Mouse (Mus musculus): ENCODE measurements around the gene Sel1l2. TPM values are rescaled to one million over a fixed set of nuclear protein-coding genes. Genes with fewer than 3 reads are reported as not detected.
A peak's percentile ranks its signal among the peaks of the same experiment; 100 is the strongest.

Gene Sel1l2
- not detected in 2 replicates for total RNA-seq (2017)

- ATAC-seq (replicated peaks; ENCODE audit: low read depth, poor library complexity, severe bottlenecking): peak; percentile 50
Observed at GRCm38 (mm10) chr2:140389525-140389924, at the start of gene Sel1l2. Gene Sel1l2 (minus strand): TSS chr2:140389706.

- ATAC-seq (replicated peaks; ENCODE audit: low read depth, poor library complexity, severe bottlenecking): no peak
Observed at GRCm38 (mm10) chr2:140439081-140439480, 49.6 kb upstream of the Sel1l2 start.

- ATAC-seq (replicated peaks; ENCODE audit: low read depth, poor library complexity, severe bottlenecking): peak; percentile 91
Observed at GRCm38 (mm10) chr2:140427283-140427682, 37.8 kb upstream of the Sel1l2 start.

GRCm38 (mm10) chr2:140425844-140426243 lies 36.3 kb upstream of the Sel1l2 start:
- peak; percentile 57; the same call in 1 of the 2 replicates for ATAC-seq (replicated peaks; ENCODE audit: low read depth, poor library complexity, severe bottlenecking)

- peak; percentile 29 for ATAC-seq (replicated peaks; ENCODE audit: low read depth, poor library complexity, severe bottlenecking)
Observed at GRCm38 (mm10) chr2:140395744-140396231, 6.3 kb upstream of the Sel1l2 start.

- peak; percentile 96 for ATAC-seq (replicated peaks; ENCODE audit: low read depth, poor library complexity, severe bottlenecking)
Observed at GRCm38 (mm10) chr2:140395179-140395578, 5.7 kb upstream of the Sel1l2 start, which contains the start of gene Macrod2. Gene Macrod2 (plus strand): TSS chr2:140395309.

GRCm38 (mm10) chr2:140364804-140365203 lies 24.7 kb downstream of the Sel1l2 start:
- ATAC-seq (replicated peaks; ENCODE audit: low read depth, poor library complexity, severe bottlenecking): no peak

GRCm38 (mm10) chr2:140359905-140360304 lies 29.6 kb downstream of the Sel1l2 start:
- no peak for ATAC-seq (replicated peaks; ENCODE audit: low read depth, poor library complexity, severe bottlenecking)

- ATAC-seq (replicated peaks; ENCODE audit: low read depth, poor library complexity, severe bottlenecking): no peak
Observed at GRCm38 (mm10) chr2:140342394-140342793, 47.1 kb downstream of the Sel1l2 start.

GRCm38 (mm10) chr2:140330508-140331306 lies 58.8 kb downstream of the Sel1l2 start:
- no peak for ATAC-seq (replicated peaks; ENCODE audit: low read depth, poor library complexity, severe bottlenecking)

- no peak for ATAC-seq (replicated peaks; ENCODE audit: low read depth, poor library complexity, severe bottlenecking)
Observed at GRCm38 (mm10) chr2:140302976-140303708, 86.4 kb downstream of the Sel1l2 start.

GRCm38 (mm10) chr2:140297155-140297554 lies 92.4 kb downstream of the Sel1l2 start:
- ATAC-seq (replicated peaks; ENCODE audit: low read depth, poor library complexity, severe bottlenecking): no peak

GRCm38 (mm10) chr2:140293820-140294219 lies 95.7 kb downstream of the Sel1l2 start:
- no peak for ATAC-seq (replicated peaks; ENCODE audit: low read depth, poor library complexity, severe bottlenecking)

GRCm38 (mm10) chr2:140280808-140281207 lies 108.7 kb downstream of the Sel1l2 start:
- ATAC-seq (replicated peaks; ENCODE audit: low read depth, poor library complexity, severe bottlenecking): no peak

- no peak for ATAC-seq (replicated peaks; ENCODE audit: low read depth, poor library complexity, severe bottlenecking)
Observed at GRCm38 (mm10) chr2:140255595-140256141, 133.8 kb downstream of the Sel1l2 start.

GRCm38 (mm10) chr2:140254256-140254655 lies 135.2 kb downstream of the Sel1l2 start:
- no peak for ATAC-seq (replicated peaks; ENCODE audit: low read depth, poor library complexity, severe bottlenecking)

GRCm38 (mm10) chr2:140243105-140243504 lies 146.4 kb downstream of the Sel1l2 start:
- ATAC-seq (replicated peaks; ENCODE audit: low read depth, poor library complexity, severe bottlenecking): no peak

- no peak for ATAC-seq (replicated peaks; ENCODE audit: low read depth, poor library complexity, severe bottlenecking)
Observed at GRCm38 (mm10) chr2:140242398-140242797, 147.1 kb downstream of the Sel1l2 start.

GRCm38 (mm10) chr2:140237245-140237644 lies 152.3 kb downstream of the Sel1l2 start:
- ATAC-seq (replicated peaks; ENCODE audit: low read depth, poor library complexity, severe bottlenecking): no peak

- ATAC-seq (replicated peaks; ENCODE audit: low read depth, poor library complexity, severe bottlenecking): no peak
Observed at GRCm38 (mm10) chr2:140230295-140230694, 159.2 kb downstream of the Sel1l2 start.

GRCm38 (mm10) chr2:140220325-140220724 lies 169.2 kb downstream of the Sel1l2 start:
- ATAC-seq (replicated peaks; ENCODE audit: low read depth, poor library complexity, severe bottlenecking): no peak

All from common myeloid progenitor, adult 5-6 weeks (primary cell).